ENCODE assay signal across 8 mouse cellular contexts in genomic region chr9:65844421-65845165, GRCm38 (mm10). TPM values are rescaled to one million over a fixed set of nuclear protein-coding genes. Genes with fewer than 3 reads are reported as not detected.
DNase-seq lines count a peak whose midpoint lies in the region; ATAC-seq lines count a peak whose summit lies in the region.

No protein-coding gene starts in this region.

- no peaks in the 10 kb centered on the region for H3K27me3 ChIP-seq in kidney, embryonic 15.5 days
- no peaks in the 10 kb centered on the region for H3K27me3 ChIP-seq in kidney, embryonic 14.5 days (ENCODE audit: control insufficient read depth, insufficient read depth, low read length)

- 71% methylated on average over 7 of the region's 7 CpGs for WGBS in kidney, embryonic 15.5 days
- 69% methylated on average over 7 of the region's 7 CpGs for WGBS in kidney, embryonic 14.5 days

- H3K9me3 ChIP-seq in kidney, embryonic 15.5 days (replicated peaks), result no peaks in the 10 kb centered on the region
- no peaks in the 10 kb centered on the region for H3K9me3 ChIP-seq in kidney, embryonic 14.5 days (ENCODE audit: control insufficient read depth, low read length)

- no peak overlapping the region for H3K4me2 ChIP-seq in kidney, embryonic 15.5 days
- no peak overlapping the region for H3K4me2 ChIP-seq in kidney, embryonic 14.5 days (replicated peaks; ENCODE audit: low read depth, low read length)

- ATAC-seq in kidney, embryonic 15.5 days (replicated peaks; ENCODE audit: low FRiP score), result no peak
- ATAC-seq in kidney, embryonic 14.5 days (ENCODE audit: low FRiP score, low TSS enrichment), result no peak
- ATAC-seq in erythroid progenitor cell, adult 5-6 weeks (replicated peaks; ENCODE audit: low FRiP score, poor library complexity, severe bottlenecking), result no peak

- peaks cover 22% of the 10 kb centered on the region for H3K4me1 ChIP-seq in kidney, embryonic 15.5 days
- H3K4me1 ChIP-seq in kidney, embryonic 14.5 days (ENCODE audit: control insufficient read depth, insufficient read depth, low read length), result peaks cover 13% of the 10 kb centered on the region

- peak; percentile 44 for DNase-seq in adrenal gland, postnatal 14 days
- peak; percentile 31 to 38 for DNase-seq in heart, postnatal 14 days
- peak; percentile 60 to 65 for DNase-seq in lung, postnatal 4 days
- no peak for DNase-seq in frontal cortex, postnatal 36 days (ENCODE audit: low spot score in 2 of 2)
- no peak for DNase-seq in layer of hippocampus, adult 18-20 months (ENCODE audit: low spot score in 2 of 2)

- H3K36me3 ChIP-seq in kidney, embryonic 15.5 days, result peaks cover 13% of the 10 kb centered on the region; the same call in 1 of the 2 replicates
- peaks cover 4% of the 10 kb centered on the region; the same call in 1 of the 2 replicates for H3K36me3 ChIP-seq in kidney, embryonic 14.5 days (ENCODE audit: control insufficient read depth, insufficient read depth, low read length)

- no peak overlapping the region for H3K4me3 ChIP-seq in kidney, embryonic 15.5 days (replicated peaks)
- no peak overlapping the region for H3K4me3 ChIP-seq in kidney, embryonic 14.5 days (ENCODE audit: low read length)

- intact Hi-C loops in heart, postnatal 14 days (cut with DNase I), result loop anchor here (5.0 kb wide), 1 partner anchor 147 kb away; no protein-coding TSS in a partner anchor

- no peak overlapping the region for H3K9ac ChIP-seq in kidney, embryonic 15.5 days
- H3K9ac ChIP-seq in kidney, embryonic 14.5 days (ENCODE audit: low read depth, low read length), result no peak overlapping the region

- peak overlapping the region; percentile 60 for H3K27ac ChIP-seq in kidney, embryonic 15.5 days
- no peak overlapping the region for H3K27ac ChIP-seq in kidney, embryonic 14.5 days (ENCODE audit: low read depth, low read length)

RNA-seq across cellular contexts. Expression of gene Zfp609, which starts 17.2 kb away (rescaled TPM):
- 6.0 and 7.4 TPM in 2 replicates for polyA plus RNA-seq in kidney, embryonic 15.5 days (2015; fragmentation: Nextera tagmentation; extraction: Ambion mirVana)
- polyA plus RNA-seq in kidney, embryonic 14.5 days (2014; fragmentation: Nextera tagmentation; extraction: Ambion mirVana), result 9.1 and 10.0 TPM in 2 replicates
- total RNA-seq in adrenal gland, postnatal 14 days (2021), result 35.8 and 36.4 TPM in 2 replicates
- total RNA-seq in heart, postnatal 14 days (2021), result 10 to 100 TPM; 27.5 to 28.3 TPM
- total RNA-seq in erythroid progenitor cell, adult 5-6 weeks (2015; ENCODE audit: low replicate concordance), result 6.8 and 9.2 TPM in 2 replicates
- total RNA-seq in erythroid progenitor cell, adult 5-6 weeks (2017; ENCODE audit: low replicate concordance), result 2.4 and 2.8 TPM in 2 replicates
- 10 to 100 TPM; 56.2 to 58.6 TPM for total RNA-seq in layer of hippocampus, adult 18-20 months (2021)

RNA-seq across cellular contexts. Expression of gene Pclaf, which starts 45.4 kb away (rescaled TPM):
- polyA plus RNA-seq in kidney, embryonic 15.5 days (2015; fragmentation: Nextera tagmentation; extraction: Ambion mirVana), result 244 and 272 TPM in 2 replicates
- 283 and 343 TPM in 2 replicates for polyA plus RNA-seq in kidney, embryonic 14.5 days (2014; fragmentation: Nextera tagmentation; extraction: Ambion mirVana)
- 16.7 and 19.6 TPM in 2 replicates for total RNA-seq in adrenal gland, postnatal 14 days (2021)
- total RNA-seq in heart, postnatal 14 days (2021), result 1 to 10 TPM; 3.8 to 8.1 TPM
- total RNA-seq in erythroid progenitor cell, adult 5-6 weeks (2015; ENCODE audit: low replicate concordance), result 85.4 and 127 TPM in 2 replicates
- total RNA-seq in erythroid progenitor cell, adult 5-6 weeks (2017; ENCODE audit: low replicate concordance), result 132 and 204 TPM in 2 replicates
- total RNA-seq in layer of hippocampus, adult 18-20 months (2021), result not detected

Comparison
In these comparisons a context has a peak if more than half of its experiments do, and no peak if none do; other contexts are left out.
1. DNase-seq: peak in adrenal gland, postnatal 14 days (single experiment), heart, postnatal 14 days (2 of 2) and lung, postnatal 4 days (2 of 2); none in frontal cortex, postnatal 36 days (0 of 2) and layer of hippocampus, adult 18-20 months (0 of 2).
2. RNA of gene Pclaf, which starts 45.4 kb away (total RNA-seq): 85.4 to 204 TPM in erythroid progenitor cell, adult 5-6 weeks, 16.7 to 19.6 TPM in adrenal gland, postnatal 14 days and 3.8 to 8.1 TPM in heart, postnatal 14 days; not detected in layer of hippocampus, adult 18-20 months; every median in the first group is over 4 times any median in the second.